Mouse (Mus musculus) forebrain, embryonic 12.5 days (tissue): Measurements from ENCODE around the gene Sh3bgrl2. TPM values are rescaled to one million over a fixed set of nuclear protein-coding genes. Genes with fewer than 3 reads are reported as not detected.

Experiments used
- ATAC-seq: fragments of 200-750 bp; cut with Nextera tagmentation; 2 replicates; pipeline ENCODE4 v1.8.0; 2017; ENCODE audit warnings: moderate TSS enrichment; ENCODE audit not compliant: low FRiP score
- H3K27ac ChIP-seq: fragments of 300-500 bp; sonication (generic); 2 replicates; pipeline ENCODE4 v1.5.1; 2016; ENCODE audit warnings: mild to moderate bottlenecking
- H3K27me3 ChIP-seq: fragments of 300-500 bp; sonication (generic); 2 replicates; pipeline ENCODE4 v1.6.1; 2016; ENCODE audit warnings: mild to moderate bottlenecking
- H3K36me3 ChIP-seq: fragments of 300-500 bp; sonication (generic); replicated peaks from 2 replicates; pipeline ENCODE4 v1.6.1; 2016; ENCODE audit warnings: mild to moderate bottlenecking
- H3K4me1 ChIP-seq: fragments of 300-500 bp; sonication (generic); 2 replicates; pipeline ENCODE4 v1.6.1; 2016
- H3K4me2 ChIP-seq: fragments of 300-500 bp; sonication (generic); 2 replicates; pipeline ENCODE4 v1.6.1; 2016; ENCODE audit warnings: mild to moderate bottlenecking, moderate library complexity
- H3K4me3 ChIP-seq: fragments of 300-500 bp; sonication (generic); replicated peaks from 2 replicates; pipeline ENCODE4 v1.5.1; 2016; ENCODE audit warnings: mild to moderate bottlenecking
- H3K9ac ChIP-seq: fragments of 300-500 bp; sonication (generic); 2 replicates; pipeline ENCODE4 v1.6.1; 2016; ENCODE audit warnings: mild to moderate bottlenecking
- H3K9me3 ChIP-seq: fragments of 300-500 bp; sonication (generic); 2 replicates; pipeline ENCODE4 v1.6.1; 2016
- WGBS: fragments of 180-500 bp; shearing (Covaris S2); methylation state at CpG from one replicate; pipeline ENCODE4 v1.1.7; 2016; 5-methylcytosine and 5-hydroxymethylcytosine counted together
- polyA plus RNA-seq: library from polyadenylated mRNA; unstranded; fragments of >200 nt; fragmentation: Nextera tagmentation; extraction: Ambion mirVana; gene quantifications from 2 replicates; pipeline ENCODE4 v1.2.1, GENCODE M21; 2016

Sh3bgrl2 gene
- polyA plus RNA-seq, 1 experiment from 2014 or later = 11.3 TPM

- ATAC-seq = no peak
- Histone ChIP-seq H3K9ac (no peak overlapping the region), H3K9me3 (no peaks in the 10 kb centered on the region), H3K4me2 (no peak overlapping the region), H3K36me3 (no peaks in the 10 kb centered on the region), H3K27ac (no peak overlapping the region), H3K4me1 (peaks cover 5% of the 10 kb centered on the region; the same call in 1 of the 2 replicates), H3K27me3 (no peaks in the 10 kb centered on the region), H3K4me3 (no peak overlapping the region)
- 78% methylated on average over 4 of the region's 4 CpGs for WGBS
These were observed 30.9 kb downstream of the Sh3bgrl2 start for GRCm38 (mm10) chr9:83579049-83579448.

GRCm38 (mm10) chr9:83582748-83583147 lies 34.6 kb downstream of the Sh3bgrl2 start:
- Histone ChIP-seq H3K27me3 (no peaks in the 10 kb centered on the region), H3K4me3 (no peak overlapping the region), H3K27ac (no peak overlapping the region), H3K4me1 (0 out of 2 replicates have a peak, but pooled peaks cover 2% of the 10 kb centered on the region), H3K9me3 (no peaks in the 10 kb centered on the region), H3K9ac (no peak overlapping the region), H3K4me2 (no peak overlapping the region), H3K36me3 (no peaks in the 10 kb centered on the region)
- no peak for ATAC-seq
- WGBS = 66% methylated on average over 7 of the region's 7 CpGs

GRCm38 (mm10) chr9:83586316-83587050 lies 38.4 kb downstream of the Sh3bgrl2 start:
- no peak overlapping the region for H3K9ac ChIP-seq
- no peaks in the 10 kb centered on the region for H3K36me3 ChIP-seq
- no peak overlapping the region for H3K27ac ChIP-seq
- no peaks in the 10 kb centered on the region for H3K27me3 ChIP-seq
- peaks cover 12% of the 10 kb centered on the region for H3K4me1 ChIP-seq
- H3K9me3 ChIP-seq = no peaks in the 10 kb centered on the region
- no peak overlapping the region for H3K4me3 ChIP-seq
- H3K4me2 ChIP-seq = no peak overlapping the region
- WGBS = 92% methylated on average over 17 of the region's 17 CpGs
- no peak for ATAC-seq

- Histone ChIP-seq H3K36me3 (no peaks in the 10 kb centered on the region), H3K9ac (no peak overlapping the region), H3K4me1 (peaks cover 9% of the 10 kb centered on the region), H3K27ac (no peak overlapping the region), H3K4me3 (no peak overlapping the region), H3K9me3 (no peaks in the 10 kb centered on the region), H3K27me3 (no peaks in the 10 kb centered on the region), H3K4me2 (no peak overlapping the region)
- no peak for ATAC-seq
- 91% methylated on average over 9 of the region's 9 CpGs for WGBS
These were observed 39.0 kb downstream of the Sh3bgrl2 start for GRCm38 (mm10) chr9:83587116-83587515.

GRCm38 (mm10) chr9:83589063-83589462 lies 40.9 kb downstream of the Sh3bgrl2 start:
- 91% methylated on average over 2 of the region's 2 CpGs for WGBS
- H3K9me3 ChIP-seq = no peaks in the 10 kb centered on the region
- ATAC-seq = no peak
- H3K27ac ChIP-seq = no peak overlapping the region
- H3K27me3 ChIP-seq = no peaks in the 10 kb centered on the region
- H3K36me3 ChIP-seq = no peaks in the 10 kb centered on the region
- no peak overlapping the region for H3K9ac ChIP-seq
- no peak overlapping the region for H3K4me2 ChIP-seq
- peaks cover 9% of the 10 kb centered on the region for H3K4me1 ChIP-seq
- H3K4me3 ChIP-seq = no peak overlapping the region

GRCm38 (mm10) chr9:83589680-83590467 lies 41.7 kb downstream of the Sh3bgrl2 start:
- Histone ChIP-seq H3K4me3 (no peak overlapping the region), H3K9ac (no peak overlapping the region), H3K36me3 (no peaks in the 10 kb centered on the region), H3K27me3 (no peaks in the 10 kb centered on the region), H3K4me2 (no peak overlapping the region), H3K4me1 (peaks cover 9% of the 10 kb centered on the region), H3K9me3 (no peaks in the 10 kb centered on the region), H3K27ac (no peak overlapping the region)
- peak; percentile 60; the same call in 1 of the 2 replicates for ATAC-seq
- WGBS = 56% methylated on average over 14 of the region's 14 CpGs

- Histone ChIP-seq H3K9me3 (no peaks in the 10 kb centered on the region), H3K4me2 (no peak overlapping the region), H3K4me1 (peaks cover 13% of the 10 kb centered on the region), H3K36me3 (no peaks in the 10 kb centered on the region), H3K9ac (no peak overlapping the region), H3K27me3 (no peaks in the 10 kb centered on the region), H3K27ac (no peak overlapping the region), H3K4me3 (no peak overlapping the region)
- no peak for ATAC-seq
- 88% methylated on average over 10 of the region's 10 CpGs for WGBS
These were observed 43.8 kb downstream of the Sh3bgrl2 start for GRCm38 (mm10) chr9:83591848-83592456.

- 91% methylated on average over 5 of the region's 5 CpGs for WGBS
- Histone ChIP-seq H3K27me3 (no peaks in the 10 kb centered on the region), H3K9me3 (no peaks in the 10 kb centered on the region), H3K4me1 (peaks cover 17% of the 10 kb centered on the region), H3K36me3 (no peaks in the 10 kb centered on the region), H3K9ac (no peak overlapping the region), H3K27ac (no peak overlapping the region), H3K4me3 (no peak overlapping the region), H3K4me2 (no peak overlapping the region)
- no peak for ATAC-seq
These were observed 45.7 kb downstream of the Sh3bgrl2 start for GRCm38 (mm10) chr9:83593811-83594210.

GRCm38 (mm10) chr9:83596132-83596531 lies 48.0 kb downstream of the Sh3bgrl2 start:
- no peak overlapping the region for H3K4me3 ChIP-seq
- H3K4me1 ChIP-seq = peaks cover 19% of the 10 kb centered on the region
- H3K27me3 ChIP-seq = no peaks in the 10 kb centered on the region
- no peaks in the 10 kb centered on the region for H3K9me3 ChIP-seq
- WGBS = 87% methylated on average over 6 of the region's 6 CpGs
- ATAC-seq = no peak
- no peak overlapping the region for H3K27ac ChIP-seq
- H3K4me2 ChIP-seq = no peak overlapping the region
- no peaks in the 10 kb centered on the region for H3K36me3 ChIP-seq
- no peak overlapping the region for H3K9ac ChIP-seq

GRCm38 (mm10) chr9:83596646-83597481 lies 48.7 kb downstream of the Sh3bgrl2 start:
- H3K27ac ChIP-seq = no peak overlapping the region
- peaks cover 20% of the 10 kb centered on the region for H3K4me1 ChIP-seq
- H3K9me3 ChIP-seq = no peaks in the 10 kb centered on the region
- no peaks in the 10 kb centered on the region for H3K27me3 ChIP-seq
- no peak overlapping the region for H3K4me2 ChIP-seq
- no peak overlapping the region for H3K4me3 ChIP-seq
- H3K36me3 ChIP-seq = no peaks in the 10 kb centered on the region
- no peak overlapping the region for H3K9ac ChIP-seq
- 62% methylated on average over 13 of the region's 13 CpGs for WGBS
- ATAC-seq = peak; percentile 53; the same call in 1 of the 2 replicates

GRCm38 (mm10) chr9:83598047-83598446 lies 49.9 kb downstream of the Sh3bgrl2 start:
- no peak for ATAC-seq
- no peaks in the 10 kb centered on the region for H3K27me3 ChIP-seq
- H3K9me3 ChIP-seq = no peaks in the 10 kb centered on the region
- H3K4me1 ChIP-seq = peaks cover 27% of the 10 kb centered on the region
- H3K4me3 ChIP-seq = no peak overlapping the region
- WGBS = 80% methylated on average over 7 of the region's 7 CpGs
- no peak overlapping the region for H3K9ac ChIP-seq
- H3K4me2 ChIP-seq = no peak overlapping the region
- no peaks in the 10 kb centered on the region for H3K36me3 ChIP-seq
- no peak overlapping the region for H3K27ac ChIP-seq

GRCm38 (mm10) chr9:83599505-83599904 lies 51.4 kb downstream of the Sh3bgrl2 start:
- ATAC-seq = no peak
- H3K27me3 ChIP-seq = no peaks in the 10 kb centered on the region
- peaks cover 39% of the 10 kb centered on the region for H3K4me1 ChIP-seq
- H3K9ac ChIP-seq = no peak overlapping the region
- H3K27ac ChIP-seq = no peak overlapping the region
- no peak overlapping the region for H3K4me3 ChIP-seq
- H3K4me2 ChIP-seq = no peak overlapping the region
- 68% methylated on average over 6 of the region's 6 CpGs for WGBS
- H3K36me3 ChIP-seq = no peaks in the 10 kb centered on the region
- H3K9me3 ChIP-seq = no peaks in the 10 kb centered on the region
